Mouse (Mus musculus) testis, adult 2 months (tissue): Measurements from ENCODE around the gene Hoxa3.

Experiments
- CTCF ChIP-seq: fragments of 200-500 bp; IDR thresholded peaks from 2 replicates; pipeline ENCODE4 v1.5.1; 2012; ENCODE audit warnings: low read depth, mild to moderate bottlenecking, inconsistent platforms, low read length, moderate library complexity; ENCODE audit not compliant: control insufficient read depth, insufficient read depth, insufficient replicate concordance
- POLR2A ChIP-seq: fragments of 200-500 bp; IDR thresholded peaks from 2 replicates; pipeline ENCODE4 v1.6.1; 2012; ENCODE audit warnings: low read depth, mild to moderate bottlenecking, inconsistent platforms, low read length, moderate library complexity; ENCODE audit not compliant: control insufficient read depth

- TF ChIP-seq CTCF (no peak), POLR2A (no peak)
Measured at GRCm38 (mm10) chr6:52245757-52246142, 32.6 kb upstream of the Hoxa3 start, which contains the start of gene Hoxa11.
